Mouse (Mus musculus): Measurements from ENCODE around the gene Hmgb4.

Hmgb4 gene

GRCm38 (mm10) chr4:128217991-128218595 lies 42.7 kb downstream of the Hmgb4 start:
- DNase-seq = no peak

All from kidney, adult 8-10 months (tissue).